Mouse (Mus musculus): ENCODE measurements around the gene Fryl.
"Not testable (repeated sequence)": the region's sequence is repeated elsewhere in the genome, so short reads cannot be mapped to it uniquely, and the experiment has no call there.

Gene Fryl

GRCm38 (mm10) chr5:73007582-73007959 is 248.8 kb downstream of the Fryl start:
- no peak for DNase-seq (ENCODE audit: low spot score)

DNA sequence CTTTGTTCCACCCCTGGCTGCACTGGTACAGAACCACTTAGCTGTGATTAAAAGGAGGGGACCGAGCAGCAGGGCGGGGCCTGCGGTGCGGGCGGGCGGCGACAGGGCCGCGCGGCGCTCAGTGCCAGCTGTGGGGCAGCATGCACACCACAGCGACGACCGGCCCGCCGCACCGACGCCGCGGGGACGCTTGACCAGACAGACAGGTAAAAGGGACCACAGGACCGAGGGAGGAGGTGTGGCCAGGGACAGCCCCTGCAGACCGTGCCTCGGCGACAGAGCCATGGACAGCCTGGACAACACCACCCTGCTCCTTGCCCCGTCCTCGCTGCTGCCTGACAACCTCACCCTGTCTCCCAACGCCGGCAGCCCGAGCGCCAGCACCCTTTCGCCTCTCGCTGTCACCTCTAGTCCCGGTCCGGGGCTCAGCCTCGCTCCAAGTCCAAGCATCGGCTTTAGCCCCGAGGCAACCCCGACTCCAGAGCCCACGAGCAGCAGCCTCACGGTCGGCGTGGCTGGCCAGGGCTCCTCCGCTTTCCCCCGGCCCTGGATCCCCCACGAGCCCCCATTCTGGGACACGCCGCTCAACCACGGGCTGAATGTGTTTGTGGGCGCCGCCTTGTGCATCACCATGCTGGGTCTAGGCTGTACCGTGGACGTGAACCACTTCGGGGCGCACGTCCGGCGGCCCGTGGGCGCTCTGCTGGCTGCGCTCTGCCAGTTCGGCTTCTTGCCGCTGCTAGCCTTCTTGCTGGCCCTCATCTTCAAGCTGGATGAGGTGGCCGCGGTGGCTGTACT is 249.4 kb downstream of the Fryl start, which contains the start of gene Slc10a4:
Gene Slc10a4, plus strand, starts transcription at position 100 of the 798 bp plus-strand sequence.
- DNase-seq (ENCODE audit: low spot score), result no peak

- DNase-seq (ENCODE audit: low spot score), result no peak
Measured at GRCm38 (mm10) chr5:73004046-73004445, 252.4 kb downstream of the Fryl start.

GRCm38 (mm10) chr5:72998546-72998945 is 257.9 kb downstream of the Fryl start:
- DNase-seq (ENCODE audit: low spot score), result not testable (repeated sequence)

GRCm38 (mm10) chr5:72995379-72995778 is 261.0 kb downstream of the Fryl start:
- no peak for DNase-seq (ENCODE audit: low spot score)

GRCm38 (mm10) chr5:72994928-72995327 is 261.5 kb downstream of the Fryl start:
- no peak for DNase-seq (ENCODE audit: low spot score)

- no peak for DNase-seq (ENCODE audit: low spot score)
Measured at GRCm38 (mm10) chr5:72994424-72994823, 262.0 kb downstream of the Fryl start.

GRCm38 (mm10) chr5:72992474-72992873 is 263.9 kb downstream of the Fryl start:
- no peak for DNase-seq (ENCODE audit: low spot score)

- no peak for DNase-seq (ENCODE audit: low spot score)
Measured at GRCm38 (mm10) chr5:72989756-72990155, 266.7 kb downstream of the Fryl start.

DNA sequence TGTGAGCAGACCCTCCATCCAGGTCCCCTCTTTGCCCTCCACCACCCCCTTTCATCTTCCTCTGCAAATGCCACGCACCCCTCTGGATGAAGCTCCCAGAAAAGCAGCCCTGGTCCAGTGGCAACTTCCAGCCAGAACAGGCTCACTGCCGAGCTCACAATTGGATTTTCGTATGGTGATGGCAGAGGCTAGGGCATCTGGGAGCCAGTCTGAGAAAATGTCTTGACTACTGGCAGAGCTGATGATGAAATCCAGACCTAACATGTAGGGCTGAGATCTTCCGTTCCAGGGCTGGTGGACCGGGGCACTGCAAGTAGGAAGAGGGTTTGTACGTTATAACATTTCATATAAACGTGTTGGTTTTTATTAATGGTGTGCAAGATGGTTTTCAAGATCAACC is 268.6 kb downstream of the Fryl start:
- no peak for DNase-seq (ENCODE audit: low spot score)

DNA sequence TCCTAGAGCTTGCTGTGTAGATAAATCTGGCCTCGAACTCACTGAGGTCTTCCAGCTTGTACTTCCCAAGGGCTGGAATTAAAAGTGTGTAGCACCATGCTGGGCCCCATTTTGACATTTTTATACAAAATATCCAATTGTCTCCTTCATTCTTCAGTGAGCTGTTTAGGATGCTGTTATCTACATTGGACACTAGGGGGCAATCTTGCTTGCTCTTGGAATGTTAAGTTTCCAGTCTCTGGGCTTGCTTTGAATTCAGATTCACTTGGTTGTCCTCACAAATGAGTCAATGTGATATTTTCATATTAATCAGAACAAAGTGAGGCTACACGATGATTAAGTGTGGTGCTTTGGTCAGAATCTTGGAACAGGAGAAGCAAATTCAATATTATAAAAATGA is 272.3 kb downstream of the Fryl start:
- peak; percentile 12 for DNase-seq (ENCODE audit: low spot score)

GRCm38 (mm10) chr5:72976539-72976938 is 279.9 kb downstream of the Fryl start:
- no peak for DNase-seq (ENCODE audit: low spot score)

- no peak for DNase-seq (ENCODE audit: low spot score)
Measured at GRCm38 (mm10) chr5:72975996-72976395, 280.4 kb downstream of the Fryl start.

- no peak for DNase-seq (ENCODE audit: low spot score)
Measured at GRCm38 (mm10) chr5:72974602-72975001, 281.8 kb downstream of the Fryl start, which contains the start of gene Gm10135. Gene Gm10135 (minus strand): TSS chr5:72974702.

GRCm38 (mm10) chr5:72972934-72973333 is 283.5 kb downstream of the Fryl start:
- no peak for DNase-seq (ENCODE audit: low spot score)

DNA sequence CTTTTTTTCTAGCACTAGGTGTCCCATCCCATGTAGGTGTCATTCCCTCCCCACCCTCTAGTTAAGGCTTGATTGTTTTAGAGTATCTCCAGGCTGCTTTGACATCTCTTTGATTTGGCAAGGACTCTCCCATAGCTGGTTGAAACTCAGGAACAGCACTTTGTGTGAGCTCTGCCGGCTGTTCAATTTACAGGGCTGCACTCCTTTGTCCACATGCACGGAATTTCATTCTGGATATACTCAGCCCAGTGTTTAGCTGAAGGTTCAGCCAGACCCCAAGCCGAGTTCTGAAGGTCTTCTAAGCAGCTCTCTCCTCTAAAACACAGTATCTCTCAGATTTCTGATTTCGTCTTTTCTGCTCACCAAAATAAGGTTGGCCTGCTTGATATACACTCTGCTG is 284.0 kb downstream of the Fryl start:
- DNase-seq (ENCODE audit: low spot score), result no peak
